Mouse (Mus musculus): ENCODE data around the gene Rexo1.
"Not testable (repeated sequence)": the region's sequence is repeated elsewhere in the genome, so short reads cannot be mapped to it uniquely, and the experiment has no call there.

The Rexo1 gene

DNA sequence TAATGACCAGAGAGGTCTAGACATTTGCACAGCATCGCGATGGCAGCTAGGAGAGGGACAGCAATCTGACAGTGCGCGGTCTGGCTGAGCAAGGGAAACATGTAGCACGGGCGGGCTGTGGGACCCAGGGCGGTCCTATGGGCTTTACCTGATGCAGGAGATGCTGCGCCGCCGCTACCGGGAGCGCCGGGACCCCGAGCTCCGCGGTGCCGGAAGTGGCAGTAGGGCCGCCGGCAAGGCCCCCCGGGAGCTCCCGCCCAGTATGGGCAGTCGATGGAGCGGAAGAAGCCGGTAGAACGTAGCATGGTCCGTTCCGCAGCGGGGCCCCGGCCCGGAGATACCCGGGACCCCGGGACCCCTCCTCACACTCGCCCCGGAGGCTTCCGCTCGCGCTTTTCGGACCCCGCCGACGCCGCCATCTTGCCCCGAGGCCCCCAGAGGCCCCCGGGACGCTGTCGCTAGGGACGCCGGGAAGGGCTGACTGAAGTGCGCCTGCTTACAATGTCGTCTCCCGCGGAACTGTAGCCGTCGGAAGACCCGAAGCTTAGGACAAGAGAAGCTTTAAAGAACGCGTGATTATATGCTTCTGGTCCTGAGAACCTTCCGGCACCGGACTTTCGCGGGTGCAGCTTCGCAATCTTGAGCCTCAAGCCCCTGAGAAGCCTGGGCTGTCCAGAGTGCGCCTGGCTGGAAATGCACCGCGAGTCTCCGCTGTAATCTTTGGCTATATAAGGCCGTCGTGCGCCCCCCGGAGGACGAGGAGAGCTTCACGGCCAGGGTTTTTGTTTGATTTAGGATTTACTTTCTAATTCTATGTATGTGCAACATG, at the start of gene Rexo1:
Gene Rexo1, minus strand, starts transcription at position 445 of the 829 bp plus-strand sequence.
- DNase-seq, result peak; percentile 94 to 95

DNA sequence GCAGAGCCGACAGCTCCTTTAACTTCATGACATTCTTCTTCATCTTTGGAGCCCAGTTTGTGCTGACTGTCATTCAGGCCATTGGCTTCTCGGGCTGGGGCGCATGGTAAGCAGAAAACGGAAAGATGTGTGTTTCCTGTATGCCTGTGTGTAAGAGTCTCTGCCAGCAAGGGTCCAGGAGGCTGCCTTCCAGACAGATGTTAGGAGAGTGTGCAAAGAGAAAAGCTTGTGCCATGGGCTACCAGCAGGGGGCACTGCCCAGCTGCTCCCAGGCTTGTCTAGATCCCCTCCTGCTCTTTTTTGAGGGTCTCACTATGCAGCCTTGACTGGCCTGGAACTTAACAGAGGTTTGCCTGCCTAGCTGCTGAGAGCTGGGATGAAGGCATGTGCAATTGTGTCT, 49.7 kb upstream of the Rexo1 start:
- DNase-seq, result peak; percentile 72 to 76

DNA sequence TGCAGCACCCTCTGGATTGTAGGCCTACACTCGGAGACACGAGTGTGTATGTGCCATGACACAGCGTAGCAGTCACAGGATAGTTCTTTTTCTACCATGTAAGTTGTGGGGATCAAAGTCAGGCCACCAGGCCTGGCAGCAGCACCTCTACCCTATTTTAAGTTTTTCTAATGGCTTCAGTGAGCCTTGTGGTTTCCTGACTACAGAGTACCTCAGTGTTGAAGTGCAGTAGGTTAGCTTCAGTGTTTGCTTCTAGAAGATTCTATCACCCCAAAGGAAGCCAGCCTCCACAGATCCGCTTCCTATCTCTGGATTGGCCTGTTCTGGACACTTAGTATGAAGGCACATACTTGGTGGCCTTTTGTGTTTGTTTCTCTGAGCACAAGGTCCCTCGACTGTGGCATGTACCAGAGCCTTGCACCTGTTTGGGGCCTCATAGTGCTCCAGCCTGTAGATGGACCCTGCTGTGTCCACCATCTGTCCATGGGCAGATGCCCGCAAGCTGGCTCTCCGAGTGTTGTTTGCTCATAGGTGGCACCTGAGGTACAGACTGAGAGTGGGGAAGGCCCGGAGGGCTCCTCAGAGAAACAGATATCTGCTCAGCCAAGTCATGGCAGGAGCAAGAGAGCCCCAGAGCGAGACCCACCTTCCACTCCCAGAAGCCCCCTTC, 48.9 kb upstream of the Rexo1 start:
- DNase-seq, result no peak

DNA sequence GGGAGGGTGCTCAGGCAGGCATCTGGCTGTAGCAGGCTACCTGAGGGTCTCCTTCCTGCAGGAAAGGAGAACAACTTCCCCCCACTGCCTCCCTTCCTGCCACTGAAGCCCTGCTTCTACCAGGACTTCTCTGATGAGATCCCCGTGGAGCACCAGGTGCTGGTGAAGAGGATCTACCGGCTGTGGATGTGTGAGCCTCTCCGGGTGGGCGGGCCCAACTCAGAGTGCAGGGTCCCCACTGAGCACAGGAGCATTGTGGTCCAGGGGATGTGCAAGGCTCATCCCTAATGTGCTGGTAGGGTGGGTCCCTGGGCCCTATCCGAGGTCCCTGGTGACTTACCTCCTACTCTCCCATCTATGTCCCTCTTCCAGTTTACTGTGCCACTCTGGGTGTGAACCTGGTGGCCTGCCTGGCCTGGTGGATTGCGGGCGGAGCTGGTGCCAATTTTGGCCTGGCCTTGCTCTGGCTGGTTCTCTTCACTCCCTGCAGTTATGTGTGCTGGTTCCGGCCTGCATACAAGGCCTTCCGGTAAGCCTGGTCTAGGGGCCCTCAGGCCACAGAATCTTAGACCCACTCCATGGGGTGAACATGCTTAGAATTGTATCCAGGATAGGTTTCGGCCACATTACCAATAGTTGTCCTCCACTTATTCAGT, 48.0 kb upstream of the Rexo1 start:
- DNase-seq, result no peak

DNA sequence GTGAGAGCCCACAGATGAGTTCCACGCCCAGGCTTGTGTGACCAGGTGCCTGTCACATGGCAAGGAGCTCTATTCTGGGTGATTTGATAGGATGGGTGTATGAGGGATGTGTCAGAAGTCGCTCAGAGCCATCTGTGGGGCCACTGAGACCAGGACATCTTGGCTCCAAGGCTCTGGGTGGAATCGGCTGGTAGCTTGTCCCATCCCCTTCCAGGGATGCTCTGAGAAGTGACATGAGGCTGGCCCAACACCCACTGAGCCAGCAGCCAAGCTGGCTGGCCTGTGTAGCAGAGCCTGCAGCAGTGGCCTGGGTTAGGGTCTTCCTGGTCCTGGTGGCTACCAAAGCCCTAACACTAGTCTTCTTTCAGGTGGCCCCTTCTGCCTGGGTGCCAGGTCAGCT, 47.1 kb upstream of the Rexo1 start:
- DNase-seq, result no peak

DNA sequence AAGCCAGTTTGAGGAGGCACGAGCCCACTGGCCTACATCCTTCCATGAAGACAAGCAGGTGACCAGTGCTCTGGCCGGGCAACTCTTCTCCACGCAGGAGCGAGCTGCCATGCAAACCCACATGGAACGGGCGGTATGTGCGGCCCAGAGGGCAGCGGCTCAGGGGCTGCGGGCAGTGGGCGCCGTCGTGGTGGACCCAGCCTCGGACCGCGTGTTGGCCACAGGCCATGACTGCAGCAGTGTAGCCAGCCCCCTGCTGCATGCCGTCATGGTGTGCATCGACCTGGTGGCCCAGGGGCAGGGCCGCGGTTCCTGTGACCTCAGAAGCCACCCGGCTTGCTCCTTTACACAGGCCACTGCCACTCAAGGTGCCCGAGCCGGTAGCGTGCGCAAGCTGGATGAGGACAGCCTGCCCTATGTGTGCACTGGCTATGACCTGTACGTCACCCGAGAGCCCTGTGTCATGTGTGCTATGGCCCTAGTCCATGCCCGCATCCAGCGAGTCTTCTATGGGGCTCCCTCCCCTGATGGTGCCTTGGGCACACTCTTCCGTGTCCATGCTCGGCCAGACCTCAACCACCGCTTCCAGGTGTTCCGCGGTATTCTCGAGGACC, 45.5 kb upstream of the Rexo1 start:
- DNase-seq, result no peak

DNA sequence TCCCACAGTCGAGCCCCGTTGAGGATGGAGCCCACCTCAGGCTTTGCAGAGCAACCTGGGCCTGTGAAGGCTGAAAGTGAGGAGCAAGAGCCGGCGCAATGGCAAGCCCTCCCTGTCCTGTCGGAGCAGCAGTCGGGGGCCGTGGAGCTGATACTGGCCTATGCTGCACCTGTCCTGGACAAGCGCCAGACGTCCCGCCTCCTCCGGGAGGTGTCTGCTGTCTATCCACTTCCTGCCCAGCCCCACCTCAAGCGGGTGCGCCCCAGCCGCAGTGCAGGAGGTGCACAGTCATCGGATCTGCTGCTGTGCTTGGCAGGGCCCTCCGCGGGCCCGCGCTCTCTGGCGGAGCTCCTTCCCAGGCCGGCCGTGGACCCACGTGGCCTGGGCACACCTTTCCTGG, 44.9 kb upstream of the Rexo1 start:
- DNase-seq, result no peak

DNA sequence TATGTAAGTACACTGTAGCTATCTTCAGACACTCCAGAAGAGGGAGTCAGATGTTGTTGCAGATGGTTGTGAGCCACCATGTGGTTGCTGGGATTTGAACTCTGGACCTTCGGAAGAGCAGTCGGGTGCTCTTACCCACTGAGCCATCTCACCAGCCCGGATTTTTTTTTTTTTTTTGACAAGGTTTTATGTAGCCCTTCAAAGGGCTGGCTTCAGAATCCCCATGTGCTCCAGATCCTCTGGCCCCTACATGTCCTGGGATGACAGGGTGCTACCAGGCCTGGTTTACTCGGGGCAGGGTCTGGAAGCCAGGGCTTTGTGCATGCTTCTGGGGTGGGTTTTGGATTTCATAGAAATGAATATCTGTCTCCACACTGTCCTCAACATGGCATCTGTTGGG, 44.4 kb upstream of the Rexo1 start, which contains the start of gene Gm49322:
Gene Gm49322, plus strand, starts transcription at position 301 of the 400 bp plus-strand sequence.
- not testable (repeated sequence) for DNase-seq

DNA sequence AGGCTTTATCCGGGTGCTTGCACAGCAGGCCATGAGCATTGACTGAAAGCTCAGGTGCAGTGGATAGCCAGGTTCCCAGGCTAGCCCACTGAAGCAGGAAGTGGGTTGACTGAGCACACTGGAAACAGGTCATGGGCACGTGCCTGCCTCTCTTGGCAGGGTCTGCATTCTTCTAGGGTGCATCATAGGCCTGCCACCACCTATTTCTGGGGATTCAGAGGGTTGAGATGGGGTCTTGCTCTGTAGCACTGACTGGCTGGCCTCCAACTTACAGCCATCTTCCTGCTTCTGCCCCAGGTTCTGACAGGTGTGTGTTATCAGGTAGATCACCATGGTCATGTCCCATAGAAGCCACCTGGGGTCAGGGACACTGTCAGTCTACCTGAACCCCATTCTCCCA, 43.6 kb upstream of the Rexo1 start:
- no peak for DNase-seq

DNA sequence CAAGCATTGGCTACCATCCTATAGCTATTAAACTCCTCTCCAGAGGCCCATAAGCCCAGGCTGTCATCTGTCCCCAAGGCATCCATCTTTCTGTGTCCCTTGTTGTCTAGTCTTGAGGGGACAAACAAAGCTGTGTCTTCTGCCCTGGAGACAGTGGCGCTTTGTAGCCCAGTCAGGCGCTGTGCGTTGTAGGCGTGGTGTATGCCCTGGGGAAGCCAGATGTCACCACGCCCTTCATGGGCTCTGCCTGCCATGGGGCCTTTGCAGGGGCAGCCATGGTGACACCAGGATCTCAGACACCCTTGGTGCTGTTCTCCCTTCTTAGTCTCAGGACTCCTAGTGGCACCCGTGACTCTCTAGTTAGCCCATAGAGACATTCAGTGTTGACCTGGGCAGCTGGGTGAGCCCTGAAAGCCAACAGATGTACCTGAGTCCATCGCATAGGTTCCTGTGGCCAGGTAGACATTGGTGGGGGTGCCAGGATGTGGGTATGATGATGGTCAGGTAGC, 42.7 kb upstream of the Rexo1 start:
- DNase-seq, result no peak

DNA sequence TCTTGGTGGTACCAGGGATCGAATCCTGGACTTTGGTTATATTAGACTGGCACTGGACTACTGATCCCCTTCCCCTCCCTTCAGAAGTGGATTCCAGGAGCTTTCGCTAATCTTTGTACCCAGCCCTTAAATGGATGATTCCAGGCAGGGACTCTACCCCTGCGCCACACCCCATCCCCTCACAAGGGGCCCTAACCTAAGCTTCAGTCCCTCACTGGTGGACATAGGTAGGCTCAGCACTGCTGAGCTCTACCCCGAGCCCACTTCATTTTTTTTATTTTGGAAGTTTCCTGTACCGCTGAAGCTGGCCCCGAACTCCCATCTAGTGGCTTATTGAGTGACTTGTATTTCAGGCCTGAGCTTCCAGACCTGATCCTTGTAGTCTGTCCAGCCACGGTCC, 42.0 kb upstream of the Rexo1 start:
- no peak for DNase-seq

DNA sequence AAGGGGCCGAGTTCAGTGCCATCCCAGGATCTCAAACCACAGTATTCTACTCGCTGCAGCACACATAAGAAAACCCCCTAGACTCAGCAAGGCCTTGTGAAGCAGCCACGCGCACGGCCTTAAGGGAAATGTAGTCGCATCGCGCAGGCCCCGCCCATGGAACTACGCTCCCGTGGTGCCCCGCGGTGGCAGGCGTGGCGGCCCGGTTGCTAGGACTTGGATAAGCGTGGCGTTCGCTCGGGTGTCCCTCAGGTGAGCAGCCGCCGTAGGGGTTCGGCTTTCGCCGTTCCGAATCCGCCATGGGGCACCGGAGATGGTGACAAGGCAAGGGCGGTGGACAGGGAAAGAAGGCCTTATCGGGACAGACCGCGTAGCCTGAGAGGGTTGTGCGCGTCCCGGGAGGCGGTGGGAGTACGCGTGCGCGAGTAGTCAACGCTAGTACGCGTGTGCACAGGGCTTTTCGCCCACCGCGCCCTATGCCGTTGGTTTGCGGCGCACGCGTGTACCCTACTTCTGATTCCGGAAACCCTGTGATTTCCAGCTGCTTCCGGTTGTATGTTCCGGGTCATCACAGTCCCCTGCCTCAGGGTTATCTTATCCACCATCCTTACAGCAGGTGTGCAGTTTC, 41.5 kb upstream of the Rexo1 start, which contains the start of the genes Scamp4 and Adat3:
Gene Scamp4, plus strand, starts transcription at position 175 of the 628 bp plus-strand sequence.
Gene Adat3, plus strand, starts transcription at position 183 of the 628 bp plus-strand sequence.
- DNase-seq, result peak; percentile 95 to 96

DNA sequence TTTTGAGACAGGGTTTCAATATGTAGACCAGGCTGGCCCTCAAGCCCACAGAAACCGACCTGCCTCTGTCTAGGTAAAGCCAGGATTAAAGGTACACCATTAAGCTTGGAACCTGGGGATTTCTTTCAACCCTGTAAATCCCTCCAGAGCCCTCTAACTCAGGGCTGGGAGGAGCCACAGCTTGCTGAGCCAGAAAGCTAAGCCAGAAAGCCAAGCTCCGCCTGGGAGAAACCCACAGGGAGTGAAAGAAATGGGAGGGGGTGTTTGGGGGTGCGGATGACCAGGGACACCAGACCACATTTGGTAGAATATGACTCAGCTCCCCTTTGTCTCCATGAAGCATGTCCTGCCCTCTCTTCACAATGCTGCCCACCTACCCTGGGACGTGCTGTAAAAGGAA, 35.0 kb upstream of the Rexo1 start:
- no peak for DNase-seq

DNA sequence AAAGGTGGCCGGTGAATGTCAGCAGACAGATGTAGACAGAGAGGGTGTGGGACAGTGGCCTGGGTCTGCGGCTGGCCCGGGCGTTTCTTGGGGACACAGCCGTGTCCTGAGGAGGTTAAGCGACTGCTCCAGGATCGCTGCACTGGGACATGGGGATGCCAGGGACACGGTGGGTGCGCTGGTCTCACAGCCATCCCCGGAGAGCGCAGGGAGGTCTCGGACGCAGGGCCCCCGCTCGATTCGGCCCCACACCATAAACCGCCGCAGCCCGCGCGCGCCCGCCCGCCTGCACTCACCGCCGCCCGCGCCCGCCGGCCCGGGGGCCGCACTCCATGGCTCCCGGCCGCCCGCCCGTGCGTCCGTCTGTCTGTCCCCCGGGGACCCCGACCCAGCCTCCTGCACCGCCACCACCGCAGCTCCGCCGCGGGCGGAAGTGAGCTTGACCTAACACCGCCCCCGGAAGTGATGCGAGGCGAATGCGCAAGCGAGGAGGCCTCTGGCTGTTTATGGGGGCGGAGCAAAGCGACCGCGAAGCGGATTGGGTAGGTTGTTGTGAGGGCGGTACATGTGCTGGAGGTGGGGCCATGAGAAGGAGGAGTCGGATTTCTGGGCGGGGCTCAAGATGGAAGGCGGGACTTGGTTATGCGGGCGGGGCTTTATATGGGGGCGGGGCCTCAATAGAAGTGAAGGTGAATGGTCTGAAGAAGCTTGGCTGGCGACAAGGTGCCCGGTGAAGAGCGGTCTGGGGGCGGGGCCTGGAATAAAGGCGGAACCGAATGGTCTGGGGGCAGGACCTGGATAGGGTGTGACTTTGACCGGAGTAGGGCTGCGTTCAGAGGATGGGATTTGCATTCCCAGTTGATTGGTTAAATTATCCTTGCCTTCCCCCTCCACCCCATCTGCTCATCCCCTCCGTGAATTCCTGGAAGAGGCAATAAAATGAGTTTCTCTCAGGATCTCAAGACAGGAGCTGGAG, 28.8 kb upstream of the Rexo1 start, which contains the start of gene Abhd17a:
Gene Abhd17a, minus strand, starts transcription at position 463 of the 976 bp plus-strand sequence.
- DNase-seq, result peak; percentile 97 to 98

DNA sequence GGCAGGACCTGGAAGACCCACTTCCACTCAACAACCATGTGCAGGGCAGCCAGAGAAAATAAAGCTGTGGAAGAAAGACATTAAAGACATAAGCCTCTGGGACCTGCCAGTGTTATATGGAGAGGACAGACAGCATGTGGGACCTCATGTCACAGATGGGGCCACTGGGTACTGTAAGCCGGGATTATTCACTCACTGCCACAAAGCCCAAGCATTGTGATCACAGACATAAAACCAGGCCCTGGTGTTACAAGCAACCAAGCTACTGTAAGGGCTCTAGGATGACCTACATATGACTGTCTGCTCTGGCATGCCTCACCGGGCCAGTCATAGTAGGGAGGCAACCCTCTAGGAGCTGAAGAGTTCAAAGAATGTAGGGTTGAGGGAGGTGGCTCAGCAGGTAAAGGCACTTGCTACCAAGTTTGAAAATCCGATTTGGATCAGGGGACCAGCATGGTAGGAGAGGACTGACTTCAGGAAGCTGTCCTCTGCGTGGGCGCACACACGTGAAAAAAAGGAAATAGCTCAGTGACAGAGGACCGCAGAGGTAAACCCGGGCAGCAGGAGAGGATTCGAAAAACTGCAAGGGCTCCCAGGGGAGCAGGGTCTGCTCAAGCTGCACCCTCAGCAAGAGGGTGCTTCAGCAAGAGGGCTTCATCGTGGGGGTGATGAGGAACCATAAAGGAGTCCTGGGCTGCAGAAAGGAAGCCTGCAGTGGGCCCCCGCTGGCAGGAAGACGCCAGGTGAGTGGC, 27.9 kb upstream of the Rexo1 start:
- DNase-seq, result peak in 1 of 2 experiments; percentile 44

DNA sequence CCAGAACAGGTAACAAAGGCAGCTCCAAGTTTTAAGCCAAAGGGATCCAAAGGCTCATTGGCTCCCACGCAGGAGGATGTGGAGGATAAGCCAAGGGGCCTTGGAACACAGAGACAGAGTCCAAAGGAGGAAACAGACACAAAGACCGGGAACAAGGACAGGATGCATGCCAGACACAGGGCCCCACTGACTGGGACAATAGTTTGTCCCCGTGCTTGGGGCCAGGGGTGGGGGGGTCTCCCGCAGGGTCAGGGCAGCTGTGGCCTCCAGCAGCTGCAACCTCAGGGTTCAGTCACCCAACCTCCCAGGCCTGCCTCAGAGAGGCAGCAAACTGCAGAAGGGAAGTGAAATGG, 25.9 kb upstream of the Rexo1 start:
- peak; percentile 60 to 82 for DNase-seq

DNA sequence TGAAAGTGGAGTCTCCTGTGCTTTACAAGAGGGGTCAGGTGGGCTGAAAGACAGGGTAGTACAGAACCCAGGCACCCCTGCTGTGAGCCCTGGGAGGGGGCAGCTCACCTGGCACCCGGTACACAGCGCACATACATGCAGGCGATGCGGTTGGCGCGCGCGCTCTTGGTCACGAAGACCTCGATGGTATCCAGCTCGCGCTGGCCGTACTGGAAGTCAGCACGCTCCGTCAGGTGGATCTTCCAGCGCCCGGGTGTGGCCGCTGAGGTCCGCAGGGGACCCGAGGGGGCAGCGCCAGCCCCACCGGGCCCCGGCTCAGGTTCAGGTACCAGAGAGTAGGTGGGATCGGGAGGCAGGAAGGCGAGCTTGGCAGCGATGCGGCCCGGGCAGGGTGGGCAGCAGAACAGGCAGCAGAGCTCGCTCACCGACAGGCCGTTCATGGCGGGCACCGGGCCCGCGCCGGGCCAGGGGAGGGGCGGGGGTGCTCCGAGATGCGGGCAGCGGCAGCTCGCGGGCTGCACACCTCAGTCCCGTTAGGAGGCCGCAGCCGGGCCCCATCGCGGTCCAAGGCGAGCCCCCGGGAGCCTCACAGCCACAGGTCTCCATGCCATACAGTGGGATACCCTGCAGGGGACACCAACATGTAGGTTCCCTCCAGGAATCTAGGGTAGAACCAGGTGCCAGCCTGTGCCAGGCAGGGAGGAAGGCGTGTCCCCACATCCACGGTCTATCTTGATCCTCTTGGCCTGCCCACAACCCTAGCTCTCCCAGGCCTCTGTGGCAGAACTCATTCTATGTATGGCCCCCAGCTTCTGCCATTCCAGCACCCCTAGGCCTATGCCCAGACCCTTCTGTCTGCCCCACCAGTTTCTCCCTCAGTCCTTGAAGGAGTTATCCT, 25.3 kb upstream of the Rexo1 start:
- DNase-seq, result no peak

DNA sequence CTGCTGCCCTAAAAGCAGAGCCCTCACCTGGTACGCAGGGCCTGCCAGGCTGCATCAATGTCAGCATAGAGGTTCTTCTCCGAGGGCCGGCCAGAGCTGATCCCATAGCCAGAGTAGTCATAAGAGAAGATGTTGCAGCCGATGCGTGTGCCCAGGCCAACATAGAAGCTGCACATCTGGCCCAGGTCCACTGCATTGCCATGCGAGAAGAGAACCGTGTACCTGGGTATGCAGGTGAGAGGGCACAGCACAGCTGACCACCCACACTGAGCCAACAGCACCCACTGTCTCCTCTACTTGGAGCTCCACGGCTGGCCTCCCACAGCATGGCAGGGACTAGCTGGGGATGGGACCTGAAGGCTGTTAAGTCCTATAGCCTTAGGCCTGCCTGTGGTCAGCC, 24.2 kb upstream of the Rexo1 start:
- DNase-seq, result no peak

All from lung, postnatal 4 days (tissue).